Mouse (Mus musculus): ENCODE measurements around the gene Rpp30.

Rpp30 gene

DNA sequence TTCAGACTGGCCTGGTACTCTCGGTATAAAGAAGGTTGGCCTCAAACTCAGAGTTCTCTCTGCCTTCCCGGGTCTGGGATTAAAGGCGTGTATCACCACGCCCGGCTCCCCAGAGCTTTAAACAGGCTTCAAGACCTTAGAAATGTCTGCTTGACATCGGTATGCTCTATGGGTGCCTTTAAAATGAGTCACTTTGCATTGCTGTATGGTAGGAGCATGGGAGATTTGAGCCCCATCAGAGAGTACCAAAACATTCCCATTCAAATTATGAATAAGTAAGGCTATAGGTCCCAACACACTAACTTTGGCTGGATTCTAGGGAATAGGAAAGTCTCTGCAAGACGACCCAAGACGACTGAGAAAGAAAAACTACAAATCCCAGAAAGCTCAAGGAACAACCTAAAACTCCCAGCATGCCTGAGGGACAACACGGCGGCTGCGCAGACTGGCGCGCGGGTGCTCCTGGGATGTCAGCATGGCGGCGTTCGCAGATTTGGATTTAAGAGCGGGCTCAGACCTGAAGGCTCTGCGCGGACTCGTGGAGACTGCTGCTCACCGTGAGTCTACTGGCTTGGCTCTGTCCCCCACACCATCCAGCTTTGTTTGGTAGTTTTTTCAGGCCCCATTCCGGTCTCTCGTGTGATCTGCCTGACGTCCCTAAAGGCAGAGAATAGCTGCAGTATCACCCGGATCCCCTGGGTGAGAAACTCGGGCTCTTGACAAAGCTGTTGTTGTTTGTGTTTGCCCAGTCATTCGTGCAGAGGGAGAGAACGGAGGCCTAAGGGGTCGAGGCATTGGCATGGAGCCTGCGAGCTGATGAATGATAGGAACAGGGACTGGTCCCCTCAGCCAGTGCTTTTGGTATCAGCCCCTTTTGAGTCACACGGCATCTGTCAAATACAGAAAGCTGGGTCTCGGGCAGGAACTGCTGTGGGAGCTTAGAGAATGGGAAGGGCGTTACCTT lies at the start of gene Rpp30:
Rpp30 (plus strand) TSS at position 455 of the 964 bp plus-strand sequence.
- peak; percentile 88 to 92 for DNase-seq

DNA sequence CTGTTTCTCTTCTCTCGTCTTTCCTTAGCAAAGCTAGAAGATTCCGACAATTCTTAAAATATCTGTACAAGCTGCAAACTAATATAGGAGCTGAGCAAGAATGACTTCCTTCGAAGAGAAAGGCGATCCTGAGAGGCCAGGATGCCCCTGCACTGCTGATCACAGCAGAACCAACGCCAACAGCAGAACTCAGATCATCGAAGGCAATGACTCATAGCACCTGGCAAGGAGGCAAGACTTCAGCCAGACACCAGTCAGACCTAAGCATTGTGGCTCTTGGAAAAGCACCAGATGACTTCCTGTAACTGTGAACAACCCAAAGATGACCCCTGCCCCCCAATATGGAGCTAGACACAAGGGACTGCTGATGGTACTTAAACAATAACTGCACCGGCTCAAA lies 37.5 kb upstream of the Rpp30 start:
- DNase-seq, result no peak

DNA sequence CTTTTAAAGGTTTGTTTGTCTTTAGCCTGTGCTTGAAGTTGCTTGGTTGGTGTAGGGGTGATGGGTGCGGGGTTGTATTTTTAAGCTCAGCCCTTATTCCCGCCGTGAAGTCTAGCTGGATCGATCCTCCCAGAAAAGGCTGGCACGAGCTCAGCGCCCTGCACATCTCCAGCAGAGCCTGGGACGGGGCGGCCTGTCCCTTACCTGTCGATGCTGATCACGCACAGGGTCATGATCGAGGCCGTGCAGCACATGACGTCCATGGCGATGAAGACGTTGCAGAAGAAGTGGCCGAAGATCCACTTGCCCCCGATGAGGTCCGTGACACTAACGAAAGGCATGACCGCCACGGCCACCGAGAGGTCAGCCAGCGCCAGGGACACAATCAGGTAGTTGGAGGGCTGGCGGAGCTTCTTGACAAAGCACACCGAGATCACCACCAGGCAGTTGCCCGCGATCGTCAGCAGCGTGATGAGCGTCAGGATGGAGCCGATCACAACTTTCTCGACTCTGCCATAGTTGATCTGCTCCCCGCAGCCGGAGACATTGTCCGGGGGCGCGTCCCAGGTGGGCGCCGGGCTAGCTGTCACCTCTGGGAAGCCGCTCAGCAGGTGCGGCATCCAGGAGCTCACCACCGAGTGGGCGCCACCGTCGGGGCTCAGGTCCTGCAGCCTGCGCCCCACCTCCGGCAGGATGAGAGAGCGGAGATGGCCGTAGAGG lies 26.9 kb upstream of the Rpp30 start:
- no peak for DNase-seq

DNA sequence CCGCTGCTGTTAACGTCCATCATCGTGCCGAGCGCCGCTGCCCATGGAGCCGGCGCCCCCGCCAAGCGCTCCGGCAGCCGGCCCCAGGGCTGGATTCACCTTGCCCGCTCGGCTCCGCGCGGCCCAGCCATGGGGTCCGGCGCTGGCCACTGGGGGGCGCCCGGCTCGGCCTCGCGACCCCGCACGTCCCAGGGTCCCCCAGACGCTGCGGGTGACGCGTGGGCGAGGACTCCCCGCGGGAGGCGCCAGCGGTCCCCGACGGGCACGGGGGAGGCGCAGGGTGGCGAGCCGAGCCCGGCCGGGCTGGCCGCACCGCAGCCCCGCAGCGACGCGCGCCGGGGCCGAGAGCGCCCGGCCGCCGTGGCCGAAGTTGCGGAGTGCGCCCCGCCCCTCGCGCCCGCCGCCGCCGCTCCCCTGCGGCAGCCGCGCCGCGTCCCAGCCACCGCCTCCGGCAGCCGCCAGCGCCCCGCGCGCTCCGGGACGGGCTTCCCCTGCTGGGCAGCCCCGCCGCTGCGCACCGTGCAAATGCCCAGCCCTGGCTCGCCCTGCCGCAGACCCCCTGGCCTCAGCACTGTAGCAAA lies 26.2 kb upstream of the Rpp30 start, which contains the start of gene Htr7:
Htr7 (minus strand) TSS at position 277 of the 581 bp plus-strand sequence.
- DNase-seq, result peak; percentile 54 to 67

DNA sequence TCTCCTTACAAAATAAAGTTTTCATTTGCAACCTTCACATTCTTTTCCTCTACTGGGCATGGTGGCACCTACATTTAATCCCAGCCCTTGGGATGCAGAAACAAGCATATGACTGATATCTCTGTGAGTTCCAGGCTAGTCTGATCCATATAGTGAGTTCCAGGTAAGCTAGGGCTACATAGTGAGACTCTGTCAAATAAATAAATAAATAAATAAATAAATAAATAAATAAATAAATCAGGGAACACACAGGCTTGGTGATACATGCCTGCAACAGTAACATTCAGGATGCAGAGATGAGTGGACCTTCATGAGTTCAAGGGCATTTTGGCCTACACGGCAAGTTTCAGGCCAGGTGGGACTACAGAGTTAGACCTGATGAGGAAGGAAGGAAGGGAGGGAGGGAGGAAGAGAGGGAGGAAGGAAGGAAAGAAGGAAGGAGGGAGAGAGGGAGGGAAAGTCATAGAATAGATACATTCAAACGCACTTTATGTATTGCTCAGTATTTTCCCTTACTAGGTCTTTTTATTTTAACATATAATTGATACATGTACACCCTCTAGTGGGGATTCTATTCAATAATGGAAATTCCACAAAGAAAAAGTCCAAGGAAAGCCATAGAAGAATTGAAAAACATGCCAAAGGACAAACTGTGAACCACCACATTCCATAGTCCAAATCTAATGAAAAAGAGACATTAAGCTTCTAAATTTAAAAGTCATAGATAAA lies 20.6 kb upstream of the Rpp30 start:
- DNase-seq, result no peak

DNA sequence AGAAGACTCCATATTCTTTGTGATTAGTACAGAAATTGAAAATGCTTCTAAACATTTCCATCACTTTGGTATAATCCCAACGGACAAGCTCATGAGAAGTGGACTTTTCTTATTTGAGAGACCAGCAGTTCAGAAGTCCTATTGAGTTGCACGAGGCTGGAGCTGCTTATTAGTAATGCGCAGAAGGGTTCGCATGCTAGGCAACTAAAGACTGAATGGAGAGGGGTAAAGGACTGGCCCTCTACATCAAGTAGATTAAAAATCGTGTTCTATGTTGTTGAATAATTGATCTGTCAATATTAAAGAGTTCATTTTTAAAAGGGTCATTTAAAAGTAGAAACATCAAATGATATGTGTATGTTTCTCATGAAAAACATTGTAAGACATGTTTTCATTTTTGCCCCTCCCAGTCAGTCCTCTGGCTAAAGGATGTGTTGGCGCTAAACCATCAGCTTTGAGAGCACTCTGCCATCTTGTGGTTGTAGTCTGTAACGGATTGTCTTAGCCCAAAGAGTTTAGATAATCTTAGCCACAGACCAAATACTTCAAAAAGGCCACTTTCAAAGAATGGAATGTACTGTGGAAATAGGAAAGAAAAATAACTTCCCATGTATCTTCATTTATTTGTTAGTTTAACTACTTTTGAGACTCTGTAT lies 782 bp upstream of the Rpp30 start:
- DNase-seq, result peak; percentile 17 to 45

DNA sequence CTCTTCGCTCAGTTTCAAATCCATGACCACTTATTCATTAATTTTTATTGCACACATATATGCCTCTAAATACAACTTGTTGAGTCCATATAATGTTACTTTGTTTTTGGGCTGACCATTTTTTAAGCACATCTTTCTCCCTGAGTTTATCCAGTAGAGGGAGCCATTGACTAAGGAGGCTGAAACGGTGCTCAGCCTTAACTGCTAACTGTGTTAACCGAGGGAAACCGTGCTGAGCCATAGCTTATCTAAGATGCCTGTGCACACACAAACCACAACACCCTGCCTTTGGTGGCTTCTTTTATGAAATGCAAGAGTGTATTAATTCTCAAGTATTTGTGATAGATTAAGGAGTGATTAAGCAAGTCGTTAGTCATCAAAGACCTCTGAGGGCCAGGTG lies 7.3 kb downstream of the Rpp30 start:
- DNase-seq, result peak in 1 of 2 experiments; percentile 9

DNA sequence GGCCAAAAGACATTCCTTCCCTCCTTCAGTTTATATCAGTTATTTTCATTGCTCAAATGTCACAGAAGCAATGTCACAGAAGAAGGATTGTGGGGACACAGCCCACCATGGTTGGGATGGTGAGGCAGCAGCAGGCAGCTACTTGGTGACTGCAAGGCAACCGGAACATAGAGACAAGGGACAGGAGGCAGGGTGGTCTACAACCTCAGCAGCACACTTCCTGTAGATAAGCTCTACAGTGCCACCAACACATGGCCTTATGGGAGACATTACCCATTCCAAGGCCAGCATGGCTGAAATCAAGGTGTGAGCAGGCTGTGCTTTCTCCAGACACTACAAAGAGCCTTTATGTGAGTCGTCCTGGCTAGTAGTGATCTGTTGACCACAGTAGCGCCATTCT lies 13.7 kb downstream of the Rpp30 start:
- no peak for DNase-seq

DNA sequence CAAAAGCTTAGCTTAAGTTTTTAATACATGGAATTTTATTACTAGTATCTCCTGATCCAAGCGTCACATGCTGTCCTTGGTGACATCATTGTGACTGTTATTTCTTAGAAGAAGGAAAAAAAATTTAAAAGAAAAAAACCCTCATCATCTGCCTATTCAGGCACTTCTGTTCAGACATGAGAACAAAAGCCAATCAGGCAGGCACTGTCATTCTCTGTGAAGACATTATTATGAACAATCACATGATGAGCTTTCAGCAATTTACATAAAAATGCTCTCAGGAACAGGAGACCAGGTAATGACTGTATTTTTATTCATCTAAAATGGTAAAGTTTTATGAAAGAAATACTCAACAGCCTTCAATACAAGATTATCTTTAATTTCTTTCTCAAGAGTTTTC lies 14.7 kb downstream of the Rpp30 start:
- DNase-seq, result no peak

DNA sequence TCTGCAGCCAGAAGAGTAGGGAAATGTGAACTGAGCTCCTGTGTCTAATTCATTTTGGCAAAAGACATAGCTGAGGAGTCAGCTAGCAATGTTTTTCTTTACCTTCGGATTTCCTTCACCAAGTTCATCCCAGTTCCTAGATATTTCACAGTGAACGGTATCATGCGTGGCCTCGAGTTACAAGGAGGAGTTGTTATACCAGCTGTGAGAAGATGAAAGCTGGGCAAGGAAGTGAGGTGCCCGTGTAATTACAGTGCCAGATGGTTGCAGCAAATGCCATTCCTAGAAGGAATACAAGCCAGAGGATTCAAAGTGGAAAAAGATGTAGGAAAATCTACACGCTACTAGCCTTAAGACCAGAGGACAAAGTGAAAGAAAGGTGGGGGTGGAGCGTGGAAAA lies 15.4 kb downstream of the Rpp30 start:
- DNase-seq, result no peak

DNA sequence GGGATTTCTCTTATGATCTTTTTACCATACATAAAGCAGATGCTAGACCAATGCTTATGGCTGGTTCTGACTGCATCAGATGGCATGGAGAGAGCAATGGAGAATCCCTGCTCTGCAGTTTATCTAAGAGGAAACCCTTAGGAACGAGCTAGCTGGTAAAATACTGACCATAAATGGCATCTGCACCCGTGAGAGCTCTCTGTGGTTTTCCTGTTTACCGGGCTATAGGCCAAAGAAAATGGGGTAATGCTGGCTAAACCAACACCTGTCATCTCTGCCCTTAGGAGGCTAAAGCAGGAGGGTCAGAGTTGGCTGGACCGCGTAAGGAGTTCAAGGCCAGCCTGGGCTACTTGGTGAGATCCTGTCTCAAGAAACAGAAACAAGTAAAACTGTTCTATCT lies 20.4 kb downstream of the Rpp30 start:
- DNase-seq, result no peak

DNA sequence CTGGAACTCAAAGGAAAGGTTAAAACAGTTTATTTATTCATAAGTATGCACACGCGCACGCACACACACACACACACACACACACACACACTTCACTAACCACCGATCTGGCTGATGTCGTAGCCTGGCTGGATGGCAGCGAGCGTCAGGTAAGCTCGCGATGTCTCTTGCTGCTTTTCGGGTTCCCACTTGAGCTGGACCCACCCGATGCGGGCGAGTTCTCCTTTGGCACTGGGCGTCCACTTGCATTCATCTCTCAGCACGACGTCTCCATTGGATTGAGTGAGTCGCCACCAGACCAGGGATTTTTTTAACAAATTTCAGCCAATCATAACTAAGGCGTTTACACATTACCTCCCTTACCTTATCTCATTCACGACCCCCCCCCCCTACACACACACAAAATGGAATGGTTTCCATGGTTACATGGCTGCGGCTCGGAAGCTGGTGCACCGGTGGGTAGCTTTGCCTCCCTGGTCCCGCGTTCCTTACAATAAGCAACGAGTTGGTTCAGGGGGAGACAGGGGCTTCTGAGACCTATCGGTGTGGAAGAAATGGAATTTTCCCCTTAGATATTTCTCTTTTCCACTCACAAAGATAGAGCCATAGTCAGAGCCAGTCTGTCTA lies 25.9 kb downstream of the Rpp30 start:
- DNase-seq, result no peak

DNA sequence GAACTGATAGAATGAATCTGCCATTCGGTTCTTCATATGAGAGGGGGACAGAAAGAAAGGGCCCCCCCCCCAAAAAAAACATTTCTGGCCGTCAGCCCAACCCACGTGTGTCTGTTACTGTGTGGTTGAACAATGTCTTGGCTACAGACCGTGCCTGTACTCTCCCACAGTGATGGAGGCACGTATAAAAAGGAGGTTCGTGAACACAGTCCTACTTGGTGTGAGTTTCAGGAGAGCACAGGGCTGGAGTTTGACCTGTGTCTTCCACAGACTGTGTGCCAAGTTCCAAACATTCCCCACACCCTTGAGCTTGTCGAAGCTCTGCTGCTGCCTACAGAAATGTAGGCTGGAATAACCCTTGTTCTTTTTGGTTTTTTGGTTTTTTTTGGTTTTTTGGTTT lies 26.9 kb downstream of the Rpp30 start:
- no peak for DNase-seq

DNA sequence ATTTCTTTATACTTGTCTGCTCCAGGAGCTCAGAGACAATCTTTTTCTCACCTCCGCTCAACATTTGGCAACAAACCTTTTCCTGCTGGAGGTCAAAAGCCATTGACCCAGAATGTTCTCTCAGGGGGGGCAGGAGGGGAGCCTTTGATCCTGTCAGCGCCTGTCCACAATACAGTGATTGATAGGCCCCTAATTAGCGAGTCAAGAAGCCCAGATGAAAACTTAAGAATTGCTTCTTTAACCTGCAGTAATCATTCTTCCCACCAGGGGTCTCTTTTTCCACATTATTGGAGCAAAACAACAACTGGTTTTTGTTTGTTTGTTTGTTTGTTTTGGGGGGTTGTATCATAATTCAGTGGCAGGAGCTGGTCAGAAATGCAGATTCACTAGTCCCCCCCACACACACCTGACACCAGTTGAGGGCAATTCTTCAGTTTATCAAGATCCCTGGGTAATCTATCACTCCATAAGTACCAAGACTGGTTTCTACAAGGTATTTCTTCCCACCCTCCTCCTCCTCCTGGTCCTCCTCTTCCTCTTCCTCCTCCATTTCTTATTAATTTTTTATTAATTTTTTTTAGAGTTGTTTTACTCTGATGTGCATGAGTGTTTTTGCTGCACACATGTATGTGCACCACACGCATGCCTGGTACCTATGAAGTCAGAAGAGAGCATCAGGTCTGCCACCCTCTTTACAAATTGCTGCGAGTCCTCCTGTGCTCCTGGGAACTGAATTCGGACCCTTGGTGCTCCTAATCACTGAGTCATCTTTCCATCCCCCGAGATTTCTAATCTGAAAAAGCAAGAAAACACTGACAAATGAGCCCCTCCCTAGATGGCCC lies 27.8 kb downstream of the Rpp30 start:
- no peak for DNase-seq

DNA sequence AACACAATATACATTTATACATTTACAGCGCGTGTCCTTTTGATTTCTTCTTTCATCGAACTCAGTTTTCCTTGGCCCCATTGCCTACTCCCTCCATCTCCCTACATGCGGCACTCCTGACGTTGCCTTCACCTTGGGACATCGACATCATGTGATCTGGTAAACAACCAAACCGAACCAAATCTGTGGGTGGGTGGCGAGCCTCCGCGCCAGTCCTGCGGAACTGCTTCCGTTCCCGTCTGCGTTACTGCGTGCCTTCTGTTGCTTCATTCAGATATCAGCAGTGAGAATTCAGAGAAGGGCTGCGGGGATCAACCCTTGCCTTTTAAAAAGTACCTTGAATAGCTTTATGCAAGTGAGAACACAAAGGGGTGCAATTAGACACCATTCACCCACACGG lies 28.5 kb downstream of the Rpp30 start:
- DNase-seq, result no peak

DNA sequence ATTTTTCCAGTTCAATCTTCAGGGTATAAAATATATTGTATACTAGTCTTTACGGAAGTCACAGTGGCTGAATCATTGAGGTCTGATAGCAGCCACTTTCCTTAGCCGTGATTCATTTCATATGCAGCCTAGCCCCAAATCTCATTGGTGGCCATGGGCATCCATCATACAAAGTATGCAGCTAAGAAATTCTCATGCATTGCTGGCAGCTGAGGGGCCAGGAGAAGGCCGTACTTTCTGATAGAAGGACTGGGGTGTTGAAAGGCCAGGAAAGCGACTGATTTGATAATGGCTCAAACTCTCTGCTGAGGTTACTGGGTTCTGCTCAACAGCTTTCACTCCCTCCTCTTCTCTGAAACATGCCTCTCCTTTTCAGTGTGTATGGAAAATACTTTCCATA lies 32.7 kb downstream of the Rpp30 start:
- no peak for DNase-seq

DNA sequence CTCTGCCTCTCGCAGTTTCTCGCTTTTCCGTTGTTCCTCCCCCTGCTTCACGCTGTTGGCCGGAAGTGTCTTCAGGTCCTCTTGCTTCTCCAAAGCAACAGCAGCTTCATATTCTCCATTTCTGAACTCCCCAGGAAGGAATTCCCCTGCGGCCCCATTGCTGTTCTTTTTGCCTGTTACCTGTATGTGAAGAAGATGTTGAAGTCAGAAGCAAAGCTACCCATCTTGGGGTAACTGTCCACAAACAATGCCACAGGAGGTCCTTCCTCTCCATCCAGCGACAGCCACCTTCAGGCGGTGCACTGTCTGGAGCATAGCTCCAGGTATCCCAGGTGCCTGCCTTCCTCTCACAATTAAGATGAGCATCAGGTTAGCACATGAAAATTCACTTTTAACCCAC lies 35.7 kb downstream of the Rpp30 start:
- DNase-seq, result no peak

DNA sequence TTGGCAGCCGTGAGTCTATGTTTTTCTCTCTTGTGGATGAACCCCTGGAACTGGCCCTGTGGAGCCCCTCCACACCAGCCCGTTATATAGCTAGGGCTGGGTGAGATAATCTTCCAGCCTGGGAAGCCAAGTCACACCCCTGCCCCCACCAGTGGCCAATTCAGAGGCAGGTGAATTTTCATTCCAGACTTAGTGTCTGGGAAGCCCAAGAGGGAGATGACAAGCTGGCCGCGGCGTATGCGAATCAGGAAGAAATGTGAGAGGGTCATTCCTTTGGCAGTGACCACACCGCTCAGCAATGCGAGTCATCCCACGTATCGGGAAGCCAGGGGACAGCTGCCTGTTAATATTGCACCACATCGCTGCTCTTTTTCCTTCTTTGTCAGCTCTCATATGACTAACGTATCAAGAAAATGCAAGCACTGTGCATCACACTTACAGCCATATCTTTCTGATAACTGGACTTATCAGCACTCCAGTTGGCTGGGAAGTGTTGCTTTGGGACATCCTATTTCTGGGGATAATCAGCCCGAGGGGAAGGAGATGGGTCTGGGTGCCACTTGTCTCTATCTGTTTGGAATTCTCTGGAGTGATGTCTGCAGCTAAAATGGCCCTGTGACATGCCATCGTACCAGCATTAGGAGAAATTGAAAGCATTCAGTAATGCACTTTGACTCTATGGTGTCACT lies 36.4 kb downstream of the Rpp30 start, which contains the start of gene Ankrd1:
Ankrd1 (minus strand) TSS at position 317 of the 689 bp plus-strand sequence.
- peak; percentile 10 to 18 for DNase-seq

DNA sequence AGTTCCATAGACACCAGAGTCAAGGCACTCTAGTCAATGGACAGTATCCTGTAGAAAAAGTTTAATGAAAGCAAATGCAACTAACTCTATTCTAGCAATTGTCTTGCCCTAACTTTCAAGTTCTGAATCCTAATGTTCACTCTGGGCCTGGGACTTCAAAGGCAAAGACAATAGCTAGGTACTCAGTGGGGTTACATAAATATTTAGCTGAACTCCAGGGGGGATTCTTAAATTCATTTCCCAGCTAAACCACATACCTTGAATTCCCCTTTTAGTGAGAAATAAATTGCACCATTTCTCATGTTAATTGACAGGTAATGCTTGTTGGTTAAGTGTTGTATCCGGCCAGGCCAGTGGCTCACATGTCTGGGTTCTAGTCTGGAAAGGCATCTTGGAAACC lies 40.7 kb downstream of the Rpp30 start:
- no peak for DNase-seq

DNA sequence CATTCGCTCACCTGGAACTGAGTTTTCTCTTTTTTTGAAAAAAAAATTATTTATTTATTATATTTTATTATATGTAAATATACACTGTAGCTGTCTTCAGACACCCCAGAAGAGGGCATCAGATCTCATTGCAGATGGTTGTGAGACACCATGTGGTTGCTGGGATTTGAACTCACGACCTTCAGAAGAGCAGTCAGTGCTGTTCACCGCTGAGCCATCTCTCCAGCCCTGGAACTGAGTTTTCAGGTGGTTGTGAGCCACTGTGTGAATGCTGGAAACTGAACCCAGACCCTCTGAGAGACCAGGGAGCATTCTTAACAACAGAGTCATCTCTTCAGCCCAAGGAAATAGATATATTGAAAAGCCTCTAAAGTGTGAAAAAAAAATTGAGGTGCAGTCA lies 44.9 kb downstream of the Rpp30 start:
- DNase-seq, result no peak

Measured in kidney, postnatal 4 days (tissue).